Mouse (Mus musculus): Measurements from ENCODE around the gene Ttll10.

The Ttll10 gene

GRCm38 (mm10) chr4:156059261-156059660 is at the start of gene Ttll10:
Gene Ttll10 (minus strand): TSS chr4:156059414.
- no peak for DNase-seq (ENCODE audit: inconsistent ontology term)

DNA sequence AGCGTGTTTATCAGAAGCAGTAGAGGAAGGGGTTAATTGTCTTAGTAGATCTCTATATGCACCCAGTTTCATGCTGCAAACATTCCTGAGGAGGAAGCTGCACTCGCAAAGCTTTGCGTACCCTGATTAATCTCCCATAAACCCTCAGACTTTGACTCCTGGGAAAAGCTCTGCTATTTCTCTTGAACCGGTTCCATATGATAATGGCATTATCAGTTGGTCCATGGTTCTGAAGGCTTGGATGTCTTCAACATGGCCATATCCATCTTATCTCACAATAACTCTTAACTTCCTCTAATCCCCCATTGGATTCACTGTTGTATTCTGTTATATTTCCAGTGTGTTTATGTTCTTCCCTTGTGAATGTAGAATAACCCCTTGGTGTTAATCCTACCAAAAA is 44.1 kb upstream of the Ttll10 start:
- DNase-seq (ENCODE audit: inconsistent ontology term) = no peak

- DNase-seq (ENCODE audit: inconsistent ontology term) = no peak
Measured at GRCm38 (mm10) chr4:156101481-156101903, 42.3 kb upstream of the Ttll10 start.

- DNase-seq (ENCODE audit: inconsistent ontology term) = no peak
Measured at GRCm38 (mm10) chr4:156100501-156100900, 41.3 kb upstream of the Ttll10 start.

- DNase-seq (ENCODE audit: inconsistent ontology term) = no peak
Measured at GRCm38 (mm10) chr4:156099427-156099826, 40.2 kb upstream of the Ttll10 start.

DNA sequence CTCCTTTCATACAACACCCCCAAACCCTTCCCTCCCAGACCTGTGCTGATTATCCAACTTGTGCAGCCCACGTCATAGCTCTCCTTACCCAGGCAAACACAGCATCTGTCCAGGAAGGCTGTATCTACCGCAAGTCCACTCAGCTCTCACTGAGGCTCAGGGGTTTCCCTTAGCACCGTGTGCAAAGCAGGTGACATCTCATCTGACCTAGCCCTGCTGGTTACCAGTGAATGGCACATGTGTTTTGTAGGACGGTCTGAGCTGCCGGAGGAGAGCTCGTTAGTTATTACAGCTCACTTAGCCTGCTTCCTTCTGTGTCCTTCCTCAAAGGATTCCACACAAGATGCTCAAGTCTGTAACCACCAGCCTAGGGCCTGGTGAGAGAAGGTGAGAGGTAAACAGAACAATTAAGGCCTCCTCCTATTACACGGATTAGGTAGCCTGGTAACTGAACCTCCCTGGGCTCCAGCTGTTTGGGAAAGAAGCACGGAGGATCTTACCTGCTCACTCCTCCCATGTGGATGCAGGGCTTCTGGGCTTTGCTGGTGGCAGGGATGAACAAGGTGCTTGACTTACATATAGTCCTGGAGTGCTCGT is 38.7 kb upstream of the Ttll10 start:
- DNase-seq (ENCODE audit: inconsistent ontology term) = no peak

DNA sequence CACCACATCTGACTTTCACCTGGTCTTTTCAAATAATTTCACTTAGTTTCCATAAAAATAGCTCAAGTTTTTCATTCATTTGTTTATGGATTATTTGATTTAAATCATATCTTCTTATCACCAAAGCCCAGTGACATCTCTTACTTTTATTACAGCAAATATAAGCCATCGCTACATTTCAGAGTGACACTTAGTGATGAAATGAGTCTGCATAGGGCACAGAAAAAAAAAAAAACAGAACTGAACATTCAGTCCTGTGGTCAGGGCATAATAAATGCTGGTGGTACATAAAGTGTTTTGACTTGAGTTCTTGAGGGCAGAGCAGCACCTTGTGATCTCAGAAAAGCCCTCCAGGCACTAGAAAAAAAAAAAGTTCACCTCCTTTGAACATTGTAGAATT is 37.0 kb upstream of the Ttll10 start:
- DNase-seq (ENCODE audit: inconsistent ontology term) = no peak

DNA sequence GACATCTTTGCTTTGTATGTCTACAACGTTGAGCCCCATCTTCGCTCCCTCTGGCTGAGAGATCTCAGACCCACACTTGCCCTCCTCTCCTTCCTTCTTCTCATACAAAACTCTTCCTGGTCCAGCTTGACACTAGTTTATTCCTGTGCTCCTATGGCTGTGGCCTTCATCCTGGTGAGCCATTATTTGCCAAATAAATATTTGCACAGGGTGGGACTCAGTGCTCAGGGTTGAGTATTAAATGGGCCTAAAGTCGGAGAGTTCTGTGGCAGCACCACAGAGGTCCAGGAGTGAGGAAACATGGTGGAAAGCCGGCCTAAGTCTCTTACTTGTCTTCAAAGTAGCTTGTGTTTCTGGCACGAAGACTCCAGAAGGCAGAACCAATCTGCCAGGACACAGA is 34.5 kb upstream of the Ttll10 start:
- DNase-seq (ENCODE audit: inconsistent ontology term) = no peak

- no peak for DNase-seq (ENCODE audit: inconsistent ontology term)
Measured at GRCm38 (mm10) chr4:156092765-156093164, 33.6 kb upstream of the Ttll10 start.

DNA sequence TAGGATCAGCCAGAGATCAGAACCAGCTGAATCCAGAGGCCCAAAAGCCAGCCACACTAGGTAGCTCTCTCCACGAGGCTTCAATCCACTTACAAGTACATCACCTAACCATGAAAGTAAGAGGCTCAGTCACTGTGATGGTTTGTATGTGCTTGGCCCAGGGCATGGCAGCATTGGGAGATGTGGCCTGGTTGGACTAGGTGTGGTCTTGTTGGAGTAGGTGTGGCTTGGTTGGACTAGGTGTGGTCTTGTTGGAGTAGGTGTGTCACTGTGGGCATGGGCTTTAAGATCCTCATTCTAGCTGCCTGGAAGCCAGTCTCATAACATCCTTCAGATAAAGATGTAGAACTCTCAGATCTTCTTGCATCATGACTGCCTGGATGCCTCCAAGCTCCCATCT is 32.0 kb upstream of the Ttll10 start:
- DNase-seq (ENCODE audit: inconsistent ontology term) = no peak

GRCm38 (mm10) chr4:156087398-156088087 is 28.3 kb upstream of the Ttll10 start:
- no peak for DNase-seq (ENCODE audit: inconsistent ontology term)

DNA sequence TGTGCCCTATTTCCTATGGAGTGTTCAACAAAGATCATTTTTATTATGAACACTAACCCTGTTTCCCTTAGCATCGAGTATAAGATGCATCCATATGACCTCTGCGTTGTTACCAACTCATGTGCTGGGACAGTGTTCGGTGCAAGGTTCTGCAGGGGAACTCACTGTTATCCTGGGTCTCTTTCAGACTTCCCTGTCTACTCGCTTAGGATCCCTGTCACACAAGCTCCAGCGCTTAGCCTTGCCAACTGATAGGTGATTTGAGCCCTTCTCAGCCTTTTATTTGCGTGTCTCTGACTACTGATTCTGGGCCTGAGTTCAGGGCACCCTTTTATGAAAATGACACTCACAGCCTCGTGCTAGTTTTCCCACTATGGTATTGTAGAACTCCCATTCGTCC is 26.0 kb upstream of the Ttll10 start:
- DNase-seq (ENCODE audit: inconsistent ontology term) = no peak

GRCm38 (mm10) chr4:156084096-156084879 is 25.1 kb upstream of the Ttll10 start:
- no peak for DNase-seq (ENCODE audit: inconsistent ontology term)

DNA sequence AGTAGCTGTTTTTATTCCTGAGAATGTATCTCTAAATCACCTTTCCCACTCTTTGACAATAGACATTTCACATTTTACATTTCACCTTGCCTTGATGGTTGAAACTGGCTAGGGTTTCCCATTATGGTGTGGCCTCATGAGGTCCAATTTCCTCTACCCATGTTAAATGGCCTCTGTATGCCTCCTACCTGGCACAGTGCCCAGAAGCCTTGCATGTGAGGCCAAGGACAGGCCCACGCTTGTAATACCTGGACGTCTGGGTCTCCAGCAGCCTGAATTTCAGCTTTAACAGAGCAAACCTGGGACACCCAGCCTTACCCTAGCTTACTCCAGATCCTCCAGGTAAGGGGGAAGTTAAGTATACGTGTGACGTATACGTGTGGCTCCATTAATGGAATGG is 24.1 kb upstream of the Ttll10 start:
- DNase-seq (ENCODE audit: inconsistent ontology term) = no peak

GRCm38 (mm10) chr4:156082621-156083234 is 23.5 kb upstream of the Ttll10 start:
- DNase-seq (ENCODE audit: inconsistent ontology term) = no peak

GRCm38 (mm10) chr4:156077499-156078301 is 18.5 kb upstream of the Ttll10 start:
- DNase-seq (ENCODE audit: inconsistent ontology term) = peak; percentile 37

DNA sequence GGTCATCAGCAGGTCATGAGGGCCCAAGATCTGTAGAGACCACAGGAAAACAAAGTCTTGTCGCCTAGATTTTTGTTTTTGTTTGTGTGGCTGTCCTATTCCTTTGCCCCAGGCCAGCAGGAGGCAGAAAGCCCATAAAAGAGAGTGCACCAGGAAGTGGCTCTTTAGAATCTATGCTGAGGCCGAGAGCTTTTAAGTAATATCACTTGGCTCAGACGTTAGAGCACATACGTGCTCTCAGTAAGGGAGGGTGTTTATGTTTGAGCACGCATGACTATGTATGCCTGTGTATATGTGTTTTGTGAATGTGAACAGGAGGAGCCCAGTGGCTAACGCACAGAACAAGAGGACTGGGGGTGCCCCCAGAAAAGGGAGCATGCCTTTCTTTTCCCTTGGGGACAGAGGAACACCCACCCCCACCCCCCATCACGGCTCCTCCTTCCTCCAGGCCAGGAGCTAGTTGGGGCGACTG is 17.7 kb upstream of the Ttll10 start:
- no peak for DNase-seq (ENCODE audit: inconsistent ontology term)

- DNase-seq (ENCODE audit: inconsistent ontology term) = no peak
Measured at GRCm38 (mm10) chr4:156070716-156071115, 11.5 kb upstream of the Ttll10 start.

DNA sequence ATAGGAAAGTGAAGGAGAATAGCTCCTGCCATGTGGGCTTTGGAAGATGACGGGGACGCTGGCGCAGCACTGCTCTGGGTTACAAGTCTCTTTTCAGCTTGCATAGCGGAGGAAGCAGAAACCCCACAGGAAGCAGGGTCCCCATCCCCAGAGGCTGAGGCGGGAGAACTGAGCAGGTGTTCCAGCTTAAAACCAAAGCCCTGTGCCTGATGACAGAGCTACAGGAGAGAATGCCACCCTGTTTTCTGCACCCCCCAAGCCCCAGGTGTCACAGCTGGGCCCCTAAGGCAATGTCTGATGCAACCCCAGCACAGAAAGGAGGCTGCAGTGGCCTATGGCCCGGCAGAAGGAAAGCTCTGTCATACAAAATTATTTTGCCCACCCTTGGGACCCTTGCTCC is 11.1 kb upstream of the Ttll10 start:
- DNase-seq (ENCODE audit: inconsistent ontology term) = no peak

DNA sequence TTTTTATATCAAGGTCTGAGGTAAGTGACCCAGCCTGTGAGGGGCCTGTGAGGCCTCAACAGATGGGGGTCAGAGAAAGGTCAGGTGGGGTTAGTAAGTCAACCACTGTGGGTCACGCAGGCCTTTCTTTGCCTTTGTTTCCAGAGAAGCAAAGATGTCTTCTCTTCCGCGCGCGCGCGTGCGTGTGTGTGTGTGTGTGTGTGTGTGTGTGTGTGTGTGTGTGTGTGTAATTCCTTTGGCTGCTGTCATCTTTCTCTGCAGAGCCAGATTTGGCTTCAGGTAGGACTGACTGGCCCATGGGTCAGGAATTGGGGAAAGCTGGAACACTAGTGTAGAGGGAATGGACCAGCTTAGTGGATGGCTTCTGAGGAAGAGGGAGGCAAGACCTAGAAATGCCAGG is 10.5 kb upstream of the Ttll10 start:
- no peak for DNase-seq (ENCODE audit: inconsistent ontology term)

DNA sequence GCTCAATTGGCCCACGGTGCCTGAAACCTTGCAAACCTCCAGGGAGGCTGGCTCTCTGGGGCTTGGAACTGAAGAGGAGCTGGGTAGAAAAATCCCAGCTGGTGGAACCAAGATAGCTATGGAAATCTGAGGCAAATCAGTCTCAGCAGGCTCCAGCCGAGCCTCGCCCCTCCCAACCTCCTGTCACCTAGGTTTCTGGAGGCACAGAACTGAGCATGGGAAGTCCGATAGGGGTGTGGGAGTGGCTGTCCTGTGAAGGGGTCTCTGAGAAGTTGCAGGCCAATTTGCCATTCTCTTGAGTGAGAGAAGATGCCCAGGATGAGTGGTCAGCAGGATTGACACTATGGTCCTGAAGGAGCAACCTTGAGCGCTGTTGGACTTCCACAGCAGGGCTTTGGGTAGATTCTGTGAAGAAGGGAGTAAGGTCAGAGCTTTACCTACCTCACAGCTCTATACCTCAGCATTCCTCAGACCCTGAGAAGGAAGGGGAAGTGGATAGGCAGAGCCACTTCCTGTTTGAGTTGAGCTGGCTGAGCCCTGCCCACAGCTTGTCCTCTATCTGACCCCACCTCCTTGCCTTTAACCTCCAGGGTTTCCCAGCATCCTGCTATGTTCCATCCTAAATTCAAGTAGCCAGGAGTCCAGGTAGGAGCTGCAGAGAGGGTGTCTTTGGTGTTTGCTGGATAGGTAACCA is 8.2 kb upstream of the Ttll10 start:
- DNase-seq (ENCODE audit: inconsistent ontology term) = no peak

Data from Muller cell, postnatal 12 days (primary cell).